Mouse (Mus musculus): Measurements from ENCODE around the gene Prkn. TPM values are rescaled to one million over a fixed set of nuclear protein-coding genes. Genes with fewer than 3 reads are reported as not detected.

Gene Prkn
- polyA plus RNA-seq, 1 experiment = not detected

DNA sequence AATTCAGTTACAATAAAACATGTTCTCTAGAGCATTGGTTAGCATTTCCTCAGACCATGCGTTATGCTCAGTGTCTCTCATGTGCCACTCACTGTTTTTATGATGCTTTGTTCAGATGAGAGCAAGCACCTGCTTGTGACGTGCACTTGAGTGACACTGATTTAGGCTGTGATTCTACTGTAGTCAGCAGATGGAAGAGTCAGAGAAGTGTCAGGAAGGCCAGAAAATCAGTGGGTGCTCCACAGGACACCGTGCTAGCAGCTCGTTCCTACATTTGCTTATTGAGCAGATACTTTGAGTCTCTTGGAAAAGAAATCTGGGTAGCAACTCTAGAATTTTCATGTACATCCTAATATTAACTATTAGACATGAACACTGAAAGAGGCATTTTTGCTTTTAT is 106.4 kb downstream of the Prkn start:
- Histone ChIP-seq H3K79me2 (ENCODE audit: control insufficient read depth, insufficient read depth) (no peaks in the 10 kb centered on the region), H3K4me3 (ENCODE audit: insufficient read depth, poor library complexity, severe bottlenecking) (no peak overlapping the region), H3ac (ENCODE audit: control insufficient read depth, insufficient read length, low read depth) (no peak overlapping the region), H3K27me3 (ENCODE audit: control insufficient read depth, insufficient read depth, insufficient read length) (no peaks in the 10 kb centered on the region), H3K79me3 (ENCODE audit: low read depth) (no peaks in the 10 kb centered on the region), H3K36me3 (ENCODE audit: control insufficient read depth, insufficient read depth) (no peaks in the 10 kb centered on the region)
- TF ChIP-seq CTCF (IDR thresholded peaks at IDR 0.05; ENCODE audit: control insufficient read depth, insufficient read depth, insufficient read length) (no peak), MAX (IDR thresholded peaks at IDR 0.05) (no peak), MYOD1 (IDR thresholded peaks at IDR 0.05; ENCODE audit: control insufficient read depth, insufficient read length, low read depth) (no peak), MYOG (IDR thresholded peaks at IDR 0.05; ENCODE audit: control insufficient read depth, extremely low read depth, insufficient read length) (no peak), FOSL1 (IDR thresholded peaks at IDR 0.05; ENCODE audit: insufficient read depth, low read length, poor library complexity, severe bottlenecking) (no peak), USF1 (IDR thresholded peaks at IDR 0.05; ENCODE audit: low read depth) (no peak), CEBPB (IDR thresholded peaks at IDR 0.05; ENCODE audit: low read depth) (no peak)

DNA sequence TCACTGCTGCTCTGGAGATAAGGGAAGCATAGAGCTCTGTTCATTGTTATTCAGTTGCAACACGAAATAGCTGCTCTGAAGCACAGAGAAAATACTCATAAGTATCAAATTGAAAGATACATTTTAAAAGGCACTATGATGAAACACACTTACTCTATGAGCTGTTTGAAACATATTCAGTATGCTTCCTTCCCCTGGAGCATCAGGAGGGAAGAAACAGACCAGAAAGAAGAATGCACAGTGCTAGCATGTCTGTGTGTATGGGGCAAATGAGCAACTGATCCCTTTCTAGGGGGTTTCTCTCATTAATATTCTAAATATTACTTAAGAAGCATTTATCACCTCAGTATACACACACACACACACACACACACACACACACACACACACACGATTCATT is 107.4 kb downstream of the Prkn start:
- TF ChIP-seq CTCF (IDR thresholded peaks at IDR 0.05; ENCODE audit: control insufficient read depth, insufficient read depth, insufficient read length) (no peak), USF1 (IDR thresholded peaks at IDR 0.05; ENCODE audit: low read depth) (no peak), FOSL1 (IDR thresholded peaks at IDR 0.05; ENCODE audit: insufficient read depth, low read length, poor library complexity, severe bottlenecking) (no peak), MYOG (IDR thresholded peaks at IDR 0.05; ENCODE audit: control insufficient read depth, extremely low read depth, insufficient read length) (no peak), MYOD1 (IDR thresholded peaks at IDR 0.05; ENCODE audit: control insufficient read depth, insufficient read length, low read depth) (no peak), CEBPB (IDR thresholded peaks at IDR 0.05; ENCODE audit: low read depth) (no peak), MAX (IDR thresholded peaks at IDR 0.05) (no peak)
- Histone ChIP-seq H3K79me3 (ENCODE audit: low read depth) (no peaks in the 10 kb centered on the region), H3K79me2 (ENCODE audit: control insufficient read depth, insufficient read depth) (no peaks in the 10 kb centered on the region), H3ac (ENCODE audit: control insufficient read depth, insufficient read length, low read depth) (no peak overlapping the region), H3K36me3 (ENCODE audit: control insufficient read depth, insufficient read depth) (no peaks in the 10 kb centered on the region), H3K4me3 (ENCODE audit: insufficient read depth, poor library complexity, severe bottlenecking) (no peak overlapping the region), H3K27me3 (ENCODE audit: control insufficient read depth, insufficient read depth, insufficient read length) (no peaks in the 10 kb centered on the region)

DNA sequence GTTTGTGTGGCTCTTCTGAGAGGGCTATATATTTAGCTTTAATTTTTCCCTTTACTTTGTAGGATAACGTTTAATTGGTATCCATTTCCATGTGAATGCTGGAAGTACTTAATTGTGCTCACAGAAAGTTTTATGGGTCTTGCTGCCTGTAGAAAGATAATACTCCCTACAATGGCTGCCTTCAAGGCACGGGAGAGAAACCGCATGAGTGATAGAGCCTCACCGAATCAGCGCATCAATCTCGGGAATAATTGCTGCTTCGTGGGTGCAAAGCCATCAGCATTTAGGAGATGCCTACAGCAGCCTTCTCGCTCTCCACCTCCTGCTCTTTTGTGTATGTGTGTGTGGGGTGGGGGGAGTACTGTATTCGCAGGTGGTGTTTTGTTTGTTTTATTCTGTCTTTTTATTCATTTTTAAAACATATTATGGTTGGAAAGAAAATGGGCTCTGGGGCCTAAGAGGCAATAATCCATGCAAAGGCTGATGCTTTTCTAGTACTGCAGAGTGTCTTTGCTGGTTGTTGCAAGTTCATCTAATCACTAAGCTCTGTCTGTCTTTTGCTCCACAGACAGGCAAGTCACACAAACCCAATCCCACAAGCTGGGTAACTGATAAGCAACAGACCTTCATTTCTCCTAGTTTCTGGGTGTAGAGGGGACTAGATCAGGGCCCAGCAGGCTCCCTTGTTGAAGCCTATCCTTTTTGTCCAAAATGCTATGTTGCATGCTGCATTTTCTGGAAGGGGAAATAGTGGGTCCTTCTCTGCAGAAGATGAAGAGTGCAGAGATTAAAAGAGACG is 119.1 kb downstream of the Prkn start:
- Histone ChIP-seq H3K27me3 (ENCODE audit: control insufficient read depth, insufficient read depth, insufficient read length) (no peaks in the 10 kb centered on the region), H3K79me3 (ENCODE audit: low read depth) (no peaks in the 10 kb centered on the region), H3ac (ENCODE audit: control insufficient read depth, insufficient read length, low read depth) (no peak overlapping the region), H3K79me2 (ENCODE audit: control insufficient read depth, insufficient read depth) (no peaks in the 10 kb centered on the region), H3K36me3 (ENCODE audit: control insufficient read depth, insufficient read depth) (no peaks in the 10 kb centered on the region), H3K4me3 (ENCODE audit: insufficient read depth, poor library complexity, severe bottlenecking) (no peak overlapping the region)
- TF ChIP-seq CEBPB (IDR thresholded peaks at IDR 0.05; ENCODE audit: low read depth) (no peak), FOSL1 (IDR thresholded peaks at IDR 0.05; ENCODE audit: insufficient read depth, low read length, poor library complexity, severe bottlenecking) (no peak), CTCF (IDR thresholded peaks at IDR 0.05; ENCODE audit: control insufficient read depth, insufficient read depth, insufficient read length) (no peak), MYOG (IDR thresholded peaks at IDR 0.05; ENCODE audit: control insufficient read depth, extremely low read depth, insufficient read length) (no peak), USF1 (IDR thresholded peaks at IDR 0.05; ENCODE audit: low read depth) (no peak), MAX (IDR thresholded peaks at IDR 0.05) (no peak), MYOD1 (IDR thresholded peaks at IDR 0.05; ENCODE audit: control insufficient read depth, insufficient read length, low read depth) (no peak)

DNA sequence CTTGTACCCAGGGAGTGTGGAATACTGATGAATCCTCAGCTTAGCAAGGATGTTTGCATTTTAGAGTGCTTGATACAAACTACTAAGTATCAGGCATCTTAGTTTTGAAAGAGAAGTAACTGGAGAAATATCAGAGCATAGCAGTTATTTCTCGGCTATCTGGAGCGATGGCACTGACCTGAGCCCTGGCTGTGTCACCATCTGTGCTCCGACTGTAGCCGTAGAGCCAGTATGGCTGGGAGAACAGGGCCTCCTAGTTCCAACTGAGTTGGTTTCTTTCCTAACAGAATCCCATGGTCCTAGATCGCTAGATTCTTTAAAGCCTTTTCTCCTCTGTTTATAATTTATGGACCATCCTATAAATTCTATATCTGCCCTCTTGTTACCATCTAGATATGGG is 122.0 kb downstream of the Prkn start:
- Histone ChIP-seq H3K27me3 (ENCODE audit: control insufficient read depth, insufficient read depth, insufficient read length) (no peaks in the 10 kb centered on the region), H3K79me3 (ENCODE audit: low read depth) (no peaks in the 10 kb centered on the region), H3K79me2 (ENCODE audit: control insufficient read depth, insufficient read depth) (no peaks in the 10 kb centered on the region), H3ac (ENCODE audit: control insufficient read depth, insufficient read length, low read depth) (no peak overlapping the region), H3K4me3 (ENCODE audit: insufficient read depth, poor library complexity, severe bottlenecking) (no peak overlapping the region), H3K36me3 (ENCODE audit: control insufficient read depth, insufficient read depth) (no peaks in the 10 kb centered on the region)
- TF ChIP-seq MYOG (IDR thresholded peaks at IDR 0.05; ENCODE audit: control insufficient read depth, extremely low read depth, insufficient read length) (no peak), USF1 (IDR thresholded peaks at IDR 0.05; ENCODE audit: low read depth) (no peak), CTCF (IDR thresholded peaks at IDR 0.05; ENCODE audit: control insufficient read depth, insufficient read depth, insufficient read length) (no peak), MYOD1 (IDR thresholded peaks at IDR 0.05; ENCODE audit: control insufficient read depth, insufficient read length, low read depth) (no peak), MAX (IDR thresholded peaks at IDR 0.05) (no peak), FOSL1 (IDR thresholded peaks at IDR 0.05; ENCODE audit: insufficient read depth, low read length, poor library complexity, severe bottlenecking) (no peak), CEBPB (IDR thresholded peaks at IDR 0.05; ENCODE audit: low read depth) (no peak)

DNA sequence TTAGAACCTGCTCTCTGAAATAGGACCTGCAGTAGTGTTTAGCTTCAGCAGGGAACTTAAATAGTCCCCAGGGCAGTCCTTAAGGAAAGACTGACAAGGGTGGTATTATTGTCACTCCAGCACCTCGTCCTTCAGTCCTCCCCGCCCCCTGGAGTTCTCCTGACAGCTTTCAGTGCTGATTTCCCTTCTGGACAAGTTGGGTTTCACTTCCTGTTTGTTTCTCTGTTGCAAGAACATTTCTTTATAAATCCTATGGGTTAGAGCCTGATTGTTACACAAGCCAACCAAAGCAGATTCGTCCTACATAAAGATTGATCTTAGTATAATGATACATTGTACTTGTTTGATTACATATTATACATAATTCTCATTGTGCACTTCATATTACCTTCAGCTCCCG is 142.0 kb downstream of the Prkn start:
- Histone ChIP-seq H3ac (ENCODE audit: control insufficient read depth, insufficient read length, low read depth) (no peak overlapping the region), H3K79me3 (ENCODE audit: low read depth) (no peaks in the 10 kb centered on the region), H3K36me3 (ENCODE audit: control insufficient read depth, insufficient read depth) (no peaks in the 10 kb centered on the region), H3K27me3 (ENCODE audit: control insufficient read depth, insufficient read depth, insufficient read length) (no peaks in the 10 kb centered on the region), H3K79me2 (ENCODE audit: control insufficient read depth, insufficient read depth) (no peaks in the 10 kb centered on the region), H3K4me3 (ENCODE audit: insufficient read depth, poor library complexity, severe bottlenecking) (no peak overlapping the region)
- no peak for TF ChIP-seq CTCF (IDR thresholded peaks at IDR 0.05; ENCODE audit: control insufficient read depth, insufficient read depth, insufficient read length)
- TF ChIP-seq USF1 (IDR thresholded peaks at IDR 0.05; ENCODE audit: low read depth) = no peak
- no peak for TF ChIP-seq MAX (IDR thresholded peaks at IDR 0.05)
- TF ChIP-seq MYOG (IDR thresholded peaks at IDR 0.05; ENCODE audit: control insufficient read depth, extremely low read depth, insufficient read length) = no peak
